In the genomic region with DNA sequence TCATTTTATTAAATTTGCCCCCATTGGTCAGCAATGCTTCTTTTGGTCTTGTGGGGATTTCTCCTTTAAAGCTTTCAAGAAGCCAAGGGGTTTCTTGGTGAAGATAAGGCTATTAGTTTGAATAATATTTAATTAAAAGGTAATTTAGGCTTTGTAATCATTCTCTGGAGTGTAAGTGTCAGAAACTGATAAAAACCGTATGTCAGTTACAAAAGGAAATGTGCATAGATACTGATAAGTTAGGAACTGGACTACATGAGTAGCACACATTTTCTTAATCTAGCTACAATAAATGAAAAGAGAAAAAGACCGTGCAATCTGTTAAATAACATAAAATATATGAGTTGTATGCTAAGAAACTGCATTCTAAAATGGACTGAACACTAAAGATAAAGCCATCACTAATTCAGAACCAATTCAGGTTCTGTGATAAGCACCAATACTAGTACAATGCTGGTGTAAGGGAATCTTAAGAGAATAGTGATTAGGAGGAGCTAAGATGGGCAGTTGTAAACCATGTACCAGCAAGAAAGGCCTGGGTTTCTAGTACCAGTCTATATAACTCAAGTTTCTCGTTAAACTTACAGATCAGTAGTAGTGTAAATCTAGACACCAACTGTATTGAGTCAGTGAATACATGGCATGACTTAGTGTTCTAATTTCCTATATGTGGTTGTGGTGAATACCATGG, we compare ENCODE assay signal across 27 mouse cellular contexts.
A peak's percentile ranks its signal among the peaks of the same experiment; 100 is the strongest.
DNase-seq lines count a peak whose midpoint lies in the region; ATAC-seq and TF ChIP-seq lines count a peak whose summit lies in the region.
"Had no signal": no experiment of that assay in that cellular context is flagged by ENCODE, and none has a peak within 500 bp of the region (broad histone marks: within the 10 kb centered on the region; RNA-seq: fewer than 3 reads in every experiment).

No protein-coding gene starts in this region.

- H3K9me3 ChIP-seq in G1E (replicated peaks): peaks cover 2% of the 10 kb centered on the region
- no peaks in the 10 kb centered on the region for H3K9me3 ChIP-seq in liver, embryonic 13.5 days (replicated peaks)
- H3K9me3 ChIP-seq: forebrain, embryonic 13.5 days; hindbrain, embryonic 13.5 days; neural tube, embryonic 13.5 days had no signal

- ATAC-seq in G1E (ENCODE audit: extremely low read depth, insufficient number of reproducible peaks, low FRiP score, poor library complexity, severe bottlenecking): peak; percentile 75
- ATAC-seq in liver, embryonic 13.5 days (ENCODE audit: low read depth): peak; percentile 81
- ATAC-seq in megakaryocyte progenitor cell, adult 5-6 weeks (replicated peaks; ENCODE audit: poor library complexity): peak; percentile 55
- ATAC-seq in activated CD4-positive, CD25-positive, alpha-beta regulatory T cell, adult 4 months: no peak
- ATAC-seq: forebrain, embryonic 13.5 days; intestine, postnatal 0 days; Patski had no signal

- 24% methylated on average over 3 of the region's 3 CpGs for WGBS in liver, embryonic 13.5 days (ENCODE audit: insufficient replicate concordance)

- DNase-seq in G1E (ENCODE audit: low spot score): peak; percentile 3
- DNase-seq in c-Kit-positive CD71-positive TER-119-negative erythroid progenitor cells, embryonic 14.5 days (ENCODE audit: low read depth): peak; percentile 53
- DNase-seq in liver, embryonic 13.5 days: no peak
- DNase-seq in adrenal gland, adult 2 months: no peak
- DNase-seq in cerebellum, adult 11 months: no peak
- DNase-seq: adrenal gland, postnatal 36 days; B cell, adult 2 months; cerebellum, adult 11-12 months; cerebellum, postnatal 10 days; gastrocnemius, postnatal 25 days; heart, adult 18-20 months; heart, postnatal 4 days; kidney, adult 9 months; kidney, postnatal 10 days; layer of hippocampus, postnatal 36 days; left cerebral cortex, postnatal 4 days; lung, embryonic 14.5 days; lung, postnatal 14 days had no signal

- no peak overlapping the region for H3K4me2 ChIP-seq in liver, embryonic 13.5 days
- H3K4me2 ChIP-seq: forebrain, embryonic 13.5 days; heart, embryonic 11.5 days; hindbrain, embryonic 13.5 days; lung, embryonic 14.5 days; midbrain, embryonic 11.5 days; neural tube, embryonic 13.5 days had no signal

- no peak overlapping the region for H3K9ac ChIP-seq in liver, embryonic 13.5 days
- H3K9ac ChIP-seq: forebrain, embryonic 13.5 days; hindbrain, embryonic 13.5 days; lung, embryonic 14.5 days; neural tube, embryonic 13.5 days had no signal

- H3K27ac ChIP-seq in liver, embryonic 13.5 days: peak overlapping the region; percentile 71
- H3K27ac ChIP-seq: forebrain, embryonic 13.5 days; hindbrain, embryonic 13.5 days; neural tube, embryonic 13.5 days had no signal

- H3K4me3 ChIP-seq in G1E (ENCODE audit: low read depth, low read length): no peak overlapping the region
- H3K4me3 ChIP-seq in liver, embryonic 13.5 days (replicated peaks): no peak overlapping the region
- H3K4me3 ChIP-seq: forebrain, embryonic 13.5 days; hindbrain, embryonic 13.5 days; neural tube, embryonic 13.5 days had no signal

- H3K27me3 ChIP-seq in G1E (ENCODE audit: insufficient read depth, low read length): no peaks in the 10 kb centered on the region
- H3K27me3 ChIP-seq in liver, embryonic 13.5 days: no peaks in the 10 kb centered on the region
- H3K27me3 ChIP-seq: forebrain, embryonic 13.5 days; hindbrain, embryonic 13.5 days; neural tube, embryonic 13.5 days; Patski had no signal

- peaks cover 36% of the 10 kb centered on the region for H3K4me1 ChIP-seq in G1E (ENCODE audit: insufficient read depth, low read depth, low read length)
- peaks cover 24% of the 10 kb centered on the region for H3K4me1 ChIP-seq in liver, embryonic 13.5 days (replicated peaks)
- H3K4me1 ChIP-seq: forebrain, embryonic 13.5 days; hindbrain, embryonic 13.5 days; neural tube, embryonic 13.5 days had no signal

- TF ChIP-seq CTCF in G1E (IDR thresholded peaks at IDR 0.05; ENCODE audit: low read depth, low read length): no peak

- peaks cover 2% of the 10 kb centered on the region for H3K36me3 ChIP-seq in G1E (replicated peaks)
- H3K36me3 ChIP-seq in liver, embryonic 13.5 days: no peaks in the 10 kb centered on the region
- H3K36me3 ChIP-seq: hindbrain, embryonic 13.5 days; neural tube, embryonic 13.5 days had no signal

Comparison
In these comparisons a context has a peak if more than half of its experiments do, and no peak if none do; other contexts are left out.
1. DNase-seq: peak in G1E (single experiment) and c-Kit-positive CD71-positive TER-119-negative erythroid progenitor cells, embryonic 14.5 days (single experiment); none in liver, embryonic 13.5 days (single experiment), adrenal gland, adult 2 months (single experiment) and cerebellum, adult 11 months (single experiment).